Mouse (Mus musculus): Measurements from ENCODE around the gene Tmem147.

GRCm38 (mm10) chr7:30747525-30748204 is 18.3 kb upstream of the Tmem147 start:
- TF ChIP-seq CTCF (IDR thresholded peaks at IDR 0.05; ENCODE audit: low read depth) (peak; percentile 35), EP300 (optimal IDR thresholded peaks at IDR 0.05) (no peak)

All from stomach, postnatal 0 days (tissue).